In genomic region chr2:92690304-92690703, GRCm38 (mm10) we compare ENCODE assay signal across 16 mouse cellular contexts.
"Had no signal": no experiment of that assay in that cellular context is flagged by ENCODE, and none has a peak within 500 bp of the region (broad histone marks: within the 10 kb centered on the region; RNA-seq: fewer than 3 reads in every experiment).

No protein-coding gene starts in this region.

- H3K27me3 ChIP-seq: lung, embryonic 15.5 days; midbrain, embryonic 13.5 days; stomach, embryonic 15.5 days had no signal

- ATAC-seq: liver, postnatal 0 days; lung, postnatal 0 days; midbrain, embryonic 13.5 days had no signal

- H3K4me2 ChIP-seq: lung, embryonic 15.5 days; midbrain, embryonic 11.5 days; midbrain, embryonic 13.5 days; neural tube, embryonic 12.5 days; stomach, embryonic 15.5 days had no signal

- H3K4me1 ChIP-seq: lung, embryonic 15.5 days; megakaryocyte, embryonic 14.5 days; stomach, embryonic 15.5 days had no signal

- H3K27ac ChIP-seq: lung, embryonic 15.5 days; macrophage; midbrain, embryonic 13.5 days; neural tube, embryonic 12.5 days; stomach, embryonic 15.5 days; stomach, postnatal 0 days had no signal

- DNase-seq: liver, postnatal 0 days; lung, adult 2 months; lung, postnatal 14 days; right cerebral cortex, postnatal 14 days; thymus, adult 2 months; thymus, postnatal 25 days; thymus, postnatal 4 days had no signal

- H3K9me3 ChIP-seq: lung, embryonic 15.5 days; megakaryocyte, embryonic 14.5 days; midbrain, embryonic 13.5 days; neural tube, embryonic 12.5 days; stomach, embryonic 15.5 days had no signal

- H3K36me3 ChIP-seq: lung, embryonic 15.5 days; midbrain, embryonic 13.5 days; neural tube, embryonic 12.5 days; stomach, embryonic 15.5 days had no signal

- H3K9ac ChIP-seq: liver, postnatal 0 days; lung, embryonic 15.5 days; midbrain, embryonic 13.5 days; neural tube, embryonic 12.5 days; stomach, embryonic 15.5 days had no signal

- H3K4me3 ChIP-seq: lung, embryonic 15.5 days; megakaryocyte, embryonic 14.5 days; midbrain, embryonic 13.5 days; neural tube, embryonic 12.5 days; stomach, embryonic 15.5 days had no signal
